Mouse (Mus musculus): Measurements from ENCODE around the gene Fam19a3. TPM values are rescaled to one million over a fixed set of nuclear protein-coding genes. Genes with fewer than 3 reads are reported as not detected.
"Not testable (repeated sequence)": the region's sequence is repeated elsewhere in the genome, so short reads cannot be mapped to it uniquely, and the experiment has no call there.

The Fam19a3 gene
- total RNA-seq, 2 experiments from 2014 or later, result 2.5 to 3.0 TPM

DNA sequence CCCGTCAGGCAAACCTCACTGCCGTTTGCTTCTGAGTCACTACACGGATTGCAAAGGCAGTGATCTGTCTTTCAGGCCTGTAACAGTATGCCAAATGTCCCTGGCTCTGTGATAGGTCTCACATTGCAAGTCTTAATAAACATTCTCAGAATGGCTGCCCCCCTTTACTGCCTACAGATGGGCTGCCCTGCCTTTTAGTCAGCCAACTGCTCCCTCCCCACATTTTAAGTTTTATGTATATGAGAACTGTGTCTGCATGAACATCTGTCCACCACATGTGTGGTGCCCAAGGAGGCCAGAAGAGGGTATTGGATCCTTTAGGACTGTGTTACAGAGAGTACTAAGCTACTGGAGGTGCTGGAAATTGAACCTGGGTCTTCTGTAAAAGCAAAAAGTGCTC is 10.7 kb downstream of the Fam19a3 start:
- intact Hi-C loops (cut with DNase I), result loop anchor here (5.0 kb wide), 2 partner anchors 196 to 291 kb away; no protein-coding TSS in a partner anchor
- DNase-seq (ENCODE audit: low spot score), result no peak

DNA sequence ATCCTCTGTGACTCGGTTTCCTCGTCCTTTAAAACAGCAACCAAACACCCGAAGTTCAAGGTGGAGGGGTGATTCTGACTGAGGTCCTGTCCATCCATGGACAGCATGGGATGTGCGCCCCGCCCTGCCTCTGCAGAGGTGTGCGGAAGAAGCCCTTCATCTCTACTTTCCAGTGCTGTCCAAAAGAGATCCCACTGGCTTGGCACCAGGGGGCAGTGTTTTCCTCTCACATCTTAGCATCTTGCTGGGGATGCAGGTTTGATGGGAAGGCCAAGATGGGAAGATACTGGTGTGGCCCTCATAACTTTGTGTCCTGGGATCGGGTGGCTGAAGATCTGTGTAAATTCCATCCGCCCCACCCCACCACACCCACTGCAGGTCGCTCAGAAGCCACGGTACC is 11.6 kb downstream of the Fam19a3 start:
- DNase-seq (ENCODE audit: low spot score), result no peak
- intact Hi-C loops (cut with DNase I), result loop anchor here (5.0 kb wide), 2 partner anchors 197 to 292 kb away; no protein-coding TSS in a partner anchor

DNA sequence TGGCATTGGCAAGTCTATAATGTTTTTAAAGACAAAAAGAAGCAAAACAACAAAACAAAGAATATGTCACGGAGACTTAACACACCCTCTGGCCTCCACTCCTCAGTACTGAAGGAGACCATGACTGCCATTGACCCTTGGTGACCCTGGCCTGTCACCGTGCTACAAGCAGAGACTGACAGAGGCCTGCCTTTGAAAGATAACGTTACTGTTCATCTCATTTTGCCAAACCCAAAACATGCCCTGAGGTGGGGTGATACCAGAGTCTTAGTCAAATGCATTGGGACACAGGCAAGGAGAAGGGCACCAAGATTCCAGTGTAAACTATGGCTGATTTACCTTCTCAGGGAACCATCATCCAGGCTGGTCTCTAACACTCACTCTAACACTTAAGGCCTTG is 12.5 kb downstream of the Fam19a3 start:
- DNase-seq (ENCODE audit: low spot score), result no peak
- intact Hi-C loops (cut with DNase I), result no loop called here

DNA sequence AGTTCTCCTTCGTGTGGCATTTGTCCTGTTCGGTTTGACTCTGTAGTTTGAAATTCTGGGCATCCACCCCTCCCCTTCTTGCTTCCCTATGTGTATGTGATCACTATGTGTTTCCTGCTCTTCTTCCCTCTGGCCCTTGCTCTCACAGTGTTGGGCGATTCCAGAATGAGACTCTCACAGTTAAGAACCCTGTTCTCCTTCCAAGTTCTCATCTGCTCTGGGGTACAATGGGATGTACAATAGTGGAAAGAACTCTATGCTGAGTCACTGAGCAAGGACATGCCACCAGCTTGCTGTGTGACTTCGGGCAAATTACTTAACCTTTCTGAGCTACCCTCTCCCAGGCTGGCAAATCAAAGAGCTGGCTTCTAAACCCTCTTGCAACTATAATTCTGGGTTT is 13.9 kb downstream of the Fam19a3 start:
- intact Hi-C loops (cut with DNase I), result no loop called here
- no peak for DNase-seq (ENCODE audit: low spot score)

DNA sequence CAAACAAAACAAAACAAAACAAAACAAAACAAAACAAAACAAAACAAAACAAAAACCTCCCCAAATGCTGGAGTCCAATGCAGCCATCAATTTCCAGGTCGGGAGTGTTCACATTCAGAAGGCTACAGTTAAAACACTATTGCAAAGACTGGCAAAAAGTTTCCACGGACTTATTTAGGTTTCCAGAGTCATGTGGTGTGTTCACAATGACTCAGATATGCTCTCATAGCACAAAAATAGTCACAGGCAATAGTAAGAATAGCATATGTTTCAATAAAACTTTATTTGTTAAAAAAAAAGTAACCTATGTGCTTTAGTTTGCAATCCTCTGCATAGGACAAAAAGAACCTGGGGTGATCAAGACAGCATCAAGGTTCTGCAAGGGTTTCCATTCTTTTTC is 14.5 kb downstream of the Fam19a3 start:
- intact Hi-C loops (cut with DNase I), result no loop called here
- DNase-seq (ENCODE audit: low spot score), result no peak

DNA sequence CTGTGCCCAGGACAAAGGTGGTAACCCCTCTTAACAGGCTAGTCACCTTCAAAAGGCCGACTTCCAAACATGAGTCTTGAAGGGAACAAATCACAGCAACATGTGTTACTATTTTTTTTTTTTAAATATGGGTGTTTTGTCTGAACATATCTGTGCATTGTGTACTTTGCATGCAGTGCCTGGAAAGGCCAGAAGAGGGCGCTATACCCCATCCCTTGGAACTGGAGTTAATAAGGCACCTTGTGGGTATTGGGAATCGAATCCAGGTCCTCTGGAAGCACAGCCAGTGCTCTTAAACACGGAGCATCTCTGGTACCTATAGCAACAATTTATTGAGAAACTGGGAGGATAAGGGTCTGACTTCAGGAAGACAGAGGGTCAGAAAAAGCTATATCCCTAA is 16.6 kb downstream of the Fam19a3 start:
- DNase-seq (ENCODE audit: low spot score), result no peak
- intact Hi-C loops (cut with DNase I), result no loop called here

DNA sequence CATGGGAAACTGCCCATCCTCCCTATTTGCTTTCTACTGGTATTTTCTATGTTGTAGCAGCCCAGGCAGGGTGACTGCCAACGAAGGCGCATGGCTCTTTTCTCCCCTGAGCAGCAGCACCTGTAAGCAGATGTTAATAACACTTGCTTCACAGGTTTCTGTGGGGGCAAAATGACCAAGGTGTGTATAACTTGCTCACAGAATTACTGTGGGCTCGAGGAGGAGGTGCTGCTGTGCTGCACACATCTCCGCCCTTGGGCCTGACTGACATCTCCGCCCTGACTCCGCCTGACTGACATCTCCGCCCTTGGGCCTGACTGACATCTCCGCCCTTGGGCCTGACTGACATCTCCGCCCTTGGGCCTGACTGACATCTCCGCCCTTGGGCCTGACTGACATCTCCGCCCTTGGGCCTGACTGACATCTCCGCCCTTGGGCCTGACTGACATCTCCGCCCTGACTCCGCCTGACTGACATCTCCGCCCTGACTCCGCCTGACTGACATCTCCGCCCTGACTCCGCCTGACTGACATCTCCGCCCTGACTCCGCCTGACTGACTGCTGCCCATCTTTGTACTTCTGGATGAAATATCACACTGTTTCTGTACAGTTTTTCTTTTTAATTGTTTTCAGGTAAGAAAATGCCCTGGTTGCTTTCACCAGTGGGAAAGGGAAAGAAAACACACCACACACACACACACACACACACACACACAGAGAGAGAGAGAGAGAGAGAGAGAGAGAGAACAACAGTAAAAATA is 19.4 kb downstream of the Fam19a3 start:
- DNase-seq (ENCODE audit: low spot score); intact Hi-C loops (cut with DNase I): not testable (repeated sequence)

DNA sequence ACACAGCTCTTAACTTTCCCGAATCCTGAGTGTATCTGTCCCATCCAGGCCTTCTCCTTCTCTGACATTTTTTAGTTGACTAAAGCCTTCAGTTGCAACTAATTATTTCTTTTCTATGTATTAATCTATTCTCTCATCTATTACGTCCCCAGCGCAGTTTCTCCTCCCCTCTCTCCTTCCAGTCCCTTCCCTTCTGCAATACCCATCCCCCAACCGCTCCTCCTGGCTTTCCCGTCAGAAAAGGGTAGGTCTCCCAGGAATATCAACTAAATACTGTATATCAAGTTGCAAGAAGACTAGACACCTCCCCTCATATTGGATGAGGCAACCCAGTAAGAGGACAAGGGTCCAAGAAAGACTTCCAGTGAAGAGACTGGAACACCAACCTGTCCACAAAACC is 22.8 kb downstream of the Fam19a3 start:
- intact Hi-C loops (cut with DNase I), result no loop called here
- DNase-seq (ENCODE audit: low spot score), result no peak

DNA sequence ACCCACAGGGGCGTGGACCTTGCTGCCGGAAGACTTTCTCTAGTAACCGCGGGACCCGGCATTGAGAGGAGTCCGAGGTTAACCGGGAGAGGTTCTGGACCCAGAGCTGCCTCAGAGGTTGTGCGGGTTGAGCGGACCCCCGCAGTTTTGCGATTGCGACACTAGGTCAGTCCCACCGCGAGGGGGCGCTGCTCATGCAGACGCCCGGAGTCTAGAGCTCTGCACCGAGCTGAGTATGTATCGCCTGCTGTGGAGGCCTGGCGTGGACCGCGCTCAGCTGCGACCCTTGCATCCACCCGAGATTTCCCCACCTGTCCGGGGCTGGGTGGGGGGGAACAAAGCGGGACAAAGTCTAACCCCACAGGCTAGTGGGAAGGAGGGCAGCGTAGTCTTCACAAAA is 23.2 kb downstream of the Fam19a3 start:
- peak; percentile 20 for DNase-seq (ENCODE audit: low spot score)
- intact Hi-C loops (cut with DNase I), result no loop called here

DNA sequence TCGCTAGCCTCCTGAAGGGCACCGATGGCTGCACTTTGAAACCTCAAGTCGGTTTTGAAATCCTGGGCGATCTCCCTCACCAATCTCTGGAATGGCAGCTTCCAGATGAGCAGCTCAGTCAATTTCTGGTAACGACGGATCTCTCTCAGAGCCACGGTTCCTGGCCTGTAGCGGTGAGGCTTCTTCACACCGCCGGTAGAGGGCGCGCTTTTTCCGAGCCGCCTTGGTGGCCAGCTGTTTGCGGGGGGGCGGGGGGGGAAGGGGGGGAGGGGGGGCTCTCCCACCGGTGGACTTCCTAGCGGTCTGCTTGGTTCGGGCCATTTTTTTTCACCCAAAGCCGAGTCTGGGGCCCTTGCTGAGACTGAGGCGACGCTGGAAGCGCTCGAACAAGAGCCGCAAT is 28.8 kb downstream of the Fam19a3 start:
- DNase-seq (ENCODE audit: low spot score); intact Hi-C loops (cut with DNase I): not testable (repeated sequence)

DNA sequence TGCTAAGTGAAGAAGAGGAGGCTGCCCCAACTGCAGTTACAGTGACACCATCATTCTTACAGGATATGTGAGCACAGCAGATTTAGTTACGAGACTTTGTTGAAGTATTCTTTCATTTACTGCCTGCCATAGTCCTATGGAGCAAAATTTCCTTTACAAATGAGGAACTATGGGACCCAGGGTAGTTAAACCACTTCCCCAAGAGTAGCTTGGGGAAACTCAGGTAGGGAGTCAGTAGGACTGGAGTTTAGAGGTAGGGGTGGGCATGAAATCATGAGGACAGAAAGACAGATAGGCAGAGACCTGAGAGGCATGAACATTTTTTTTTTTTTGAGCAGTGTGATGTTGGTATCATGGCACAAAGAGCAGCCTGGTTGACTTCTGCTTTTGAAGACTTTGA is 37.8 kb downstream of the Fam19a3 start:
- intact Hi-C loops (cut with DNase I), result no loop called here
- no peak for DNase-seq (ENCODE audit: low spot score)

DNA sequence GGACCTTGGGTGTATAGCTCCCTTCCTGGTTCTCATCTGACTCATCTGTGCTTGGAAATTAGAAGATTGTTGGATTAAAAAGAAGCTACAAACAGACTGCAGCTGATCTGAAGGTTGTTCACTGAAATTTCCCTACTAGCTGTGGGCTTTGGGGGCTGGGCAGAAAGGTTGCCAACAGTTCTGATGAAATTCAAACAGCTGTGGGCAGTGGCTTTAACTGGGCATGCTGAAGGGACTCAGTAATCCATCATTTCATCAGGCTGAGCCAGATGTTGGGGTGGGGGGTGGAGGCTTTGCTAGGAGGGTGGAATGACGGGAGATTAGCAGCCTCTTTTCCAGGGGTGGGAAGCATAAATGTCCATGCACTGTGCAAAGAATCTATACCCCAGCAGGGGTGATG is 38.5 kb downstream of the Fam19a3 start:
- no peak for DNase-seq (ENCODE audit: low spot score)
- intact Hi-C loops (cut with DNase I), result no loop called here

DNA sequence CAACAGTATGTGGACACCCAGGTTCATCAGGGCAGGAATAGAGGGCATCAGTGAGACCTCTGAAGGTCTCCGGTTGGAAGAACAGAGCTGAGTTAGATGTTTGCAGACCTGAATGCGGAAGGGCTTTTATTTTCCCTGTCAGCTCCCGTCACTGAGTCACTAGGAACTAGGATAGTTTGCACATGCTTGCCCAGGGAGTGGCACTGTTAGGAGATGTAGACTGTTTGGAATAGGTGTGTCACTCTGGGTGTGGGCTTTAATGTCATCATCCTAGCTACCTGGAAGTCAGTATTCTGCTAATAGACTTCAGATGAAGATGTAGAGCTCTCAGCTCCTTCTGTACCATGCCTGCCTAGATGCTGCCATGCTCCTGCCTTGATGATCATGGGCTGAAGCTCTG is 39.7 kb downstream of the Fam19a3 start:
- intact Hi-C loops (cut with DNase I), result no loop called here
- DNase-seq (ENCODE audit: low spot score), result no peak

DNA sequence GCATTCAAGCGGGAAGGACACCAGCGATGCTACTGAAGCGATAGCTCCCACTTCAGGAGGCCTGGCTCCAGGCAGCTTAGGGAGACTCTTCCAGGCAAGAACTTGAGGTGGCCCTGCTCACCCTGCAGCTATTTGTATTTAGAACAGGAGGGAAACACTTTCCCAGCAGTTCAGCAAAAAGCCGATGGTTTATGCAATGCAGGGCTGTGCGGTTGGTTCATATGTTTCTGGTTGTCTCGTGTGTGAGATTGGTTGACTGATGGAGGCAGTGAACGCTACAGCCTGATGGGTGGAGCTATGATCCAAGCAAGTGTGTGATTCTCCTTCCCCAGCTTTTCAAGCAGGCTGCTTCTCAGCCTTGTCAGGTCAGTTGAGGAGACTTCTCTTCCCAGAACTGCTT is 47.0 kb downstream of the Fam19a3 start:
- no peak for DNase-seq (ENCODE audit: low spot score)
- intact Hi-C loops (cut with DNase I), result no loop called here

DNA sequence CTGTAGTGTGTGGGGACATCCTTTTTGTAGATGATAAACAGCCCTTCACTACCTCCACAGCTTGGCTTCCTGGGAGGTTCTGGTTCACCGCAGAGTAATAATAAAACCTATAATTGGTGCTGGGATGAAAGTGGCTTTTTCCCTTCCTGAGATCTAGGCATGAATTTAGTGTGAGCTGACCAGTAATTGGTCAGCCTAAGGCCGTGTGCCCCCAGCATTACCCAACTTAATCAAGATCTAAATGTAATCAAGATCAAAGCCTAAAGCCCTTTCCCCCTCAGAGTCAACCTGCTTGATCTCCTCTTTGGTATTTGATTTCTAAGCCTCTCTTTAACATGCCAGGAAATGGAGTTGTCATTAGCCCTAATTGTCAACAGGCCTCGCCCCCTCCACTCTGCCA is 48.7 kb downstream of the Fam19a3 start:
- intact Hi-C loops (cut with DNase I), result no loop called here
- no peak for DNase-seq (ENCODE audit: low spot score)

DNA sequence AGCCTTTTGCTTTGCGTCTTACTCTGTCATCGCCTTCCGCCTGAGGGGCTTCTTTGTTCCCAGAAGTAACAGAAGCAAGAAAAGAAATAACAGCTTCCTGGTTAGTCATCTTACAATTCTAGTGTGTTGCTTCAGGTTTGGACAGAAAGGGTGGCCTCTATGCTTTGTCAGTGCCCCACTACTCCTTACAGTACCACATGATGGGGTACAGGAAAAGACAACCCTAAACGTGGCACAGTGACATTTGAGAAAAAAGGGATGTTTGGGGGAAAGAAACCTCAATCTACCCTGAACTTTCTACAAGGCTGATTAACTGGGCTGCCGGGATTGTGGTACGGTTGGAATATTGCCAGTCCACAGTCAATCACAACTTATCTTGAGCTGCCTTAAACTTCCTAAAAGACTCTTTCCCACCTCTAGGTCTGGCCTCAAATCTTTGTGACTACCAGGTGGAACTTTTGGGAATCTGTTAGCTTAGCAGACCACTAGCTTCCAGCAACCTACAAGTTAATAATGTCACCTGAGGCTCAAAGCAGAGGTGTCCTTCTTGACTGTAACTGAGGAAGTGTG is 52.3 kb downstream of the Fam19a3 start:
- intact Hi-C loops (cut with DNase I), result no loop called here
- no peak for DNase-seq (ENCODE audit: low spot score)

Other genes starting within 250 kb of the Fam19a3 start
- gene Slc16a1, start 143.2 kb downstream of the Fam19a3 start, total RNA-seq (2021), result 100 to 1,000 TPM; 166 to 175 TPM
- gene Ppm1j, start 784 bp downstream of the Fam19a3 start, total RNA-seq (2021), result 10 to 100 TPM; 22.4 to 26.6 TPM
- gene Rhoc, start 6.5 kb upstream of the Fam19a3 start, total RNA-seq (2021), result 100 to 1,000 TPM in 1 of 2 experiments, 10 to 100 TPM in 1; 96.9 to 108 TPM
- 1 to 10 TPM; 6.2 to 6.3 TPM for gene Mov10, start 36.7 kb upstream of the Fam19a3 start, total RNA-seq (2021)
- 10 to 100 TPM; 19.8 to 22.6 TPM for gene St7l, start 82.2 kb upstream of the Fam19a3 start, total RNA-seq (2021)
- gene Capza1, start 82.7 kb upstream of the Fam19a3 start, total RNA-seq (2021), result 10 to 100 TPM; 35.4 to 47.2 TPM
- 1 to 10 TPM; 1.0 to 1.9 TPM for gene Wnt2b, start 180.1 kb upstream of the Fam19a3 start, total RNA-seq (2021)

All from heart, postnatal 25 days (tissue).